Mouse (Mus musculus) heart, embryonic 16.5 days (tissue): ENCODE measurements around the gene Mvp. TPM values are rescaled to one million over a fixed set of nuclear protein-coding genes. Genes with fewer than 3 reads are reported as not detected.

Source experiments
- ATAC-seq: fragments of 200-750 bp; cut with Nextera tagmentation; replicated peaks from 2 replicates; pipeline ENCODE4 v1.8.0; 2017; ENCODE audit warnings: moderate number of reproducible peaks; ENCODE audit not compliant: insufficient read depth, low FRiP score; ENCODE audit errors: extremely low read depth
- H3K27ac ChIP-seq: fragments of 300-500 bp; sonication (generic); 2 replicates; pipeline ENCODE4 v1.5.1; 2014; ENCODE audit warnings: mild to moderate bottlenecking, low read length, control low read depth, moderate library complexity
- H3K27me3 ChIP-seq: fragments of 300-500 bp; sonication (generic); 2 replicates; pipeline ENCODE4 v1.6.1; 2014; ENCODE audit warnings: low read length, mixed read lengths; ENCODE audit not compliant: control insufficient read depth, insufficient read depth
- H3K36me3 ChIP-seq: fragments of 300-500 bp; sonication (generic); 2 replicates; pipeline ENCODE4 v1.6.1; 2014; ENCODE audit not compliant: control insufficient read depth, insufficient read depth
- H3K4me1 ChIP-seq: fragments of 300-500 bp; sonication (generic); 2 replicates; pipeline ENCODE4 v1.6.1; 2014; ENCODE audit warnings: low read length, mixed read lengths; ENCODE audit not compliant: control insufficient read depth, insufficient read depth
- H3K4me2 ChIP-seq: fragments of 300-500 bp; sonication (generic); 2 replicates; pipeline ENCODE4 v1.6.1; 2014; ENCODE audit warnings: low read depth, mild to moderate bottlenecking, control low read depth, low read length
- H3K4me3 ChIP-seq: fragments of 300-500 bp; sonication (generic); 2 replicates; pipeline ENCODE4 v1.5.1; 2014; ENCODE audit warnings: mild to moderate bottlenecking, control low read depth, low read length
- H3K9ac ChIP-seq: fragments of 300-500 bp; sonication (generic); 2 replicates; pipeline ENCODE4 v1.6.1; 2014; ENCODE audit warnings: low read length, control low read depth
- H3K9me3 ChIP-seq: fragments of 300-500 bp; sonication (generic); replicated peaks from 2 replicates; pipeline ENCODE4 v1.6.1; 2016; ENCODE audit warnings: low read length; ENCODE audit not compliant: control insufficient read depth
- WGBS: fragments of 180-500 bp; shearing (Covaris S2); extraction: QIAGEN DNeasy Blood & Tissue Kit; methylation state at CpG from one replicate; pipeline ENCODE4 v1.1.7; 2014; 5-methylcytosine and 5-hydroxymethylcytosine counted together
- polyA plus RNA-seq: library from polyadenylated mRNA; unstranded; fragments of >200 nt; fragmentation: Nextera tagmentation; extraction: Ambion mirVana; gene quantifications from 2 replicates; pipeline ENCODE4 v1.2.1, GENCODE M21; 2015

The Mvp gene
- polyA plus RNA-seq, 1 experiment from 2014 or later: 20.6 TPM

DNA sequence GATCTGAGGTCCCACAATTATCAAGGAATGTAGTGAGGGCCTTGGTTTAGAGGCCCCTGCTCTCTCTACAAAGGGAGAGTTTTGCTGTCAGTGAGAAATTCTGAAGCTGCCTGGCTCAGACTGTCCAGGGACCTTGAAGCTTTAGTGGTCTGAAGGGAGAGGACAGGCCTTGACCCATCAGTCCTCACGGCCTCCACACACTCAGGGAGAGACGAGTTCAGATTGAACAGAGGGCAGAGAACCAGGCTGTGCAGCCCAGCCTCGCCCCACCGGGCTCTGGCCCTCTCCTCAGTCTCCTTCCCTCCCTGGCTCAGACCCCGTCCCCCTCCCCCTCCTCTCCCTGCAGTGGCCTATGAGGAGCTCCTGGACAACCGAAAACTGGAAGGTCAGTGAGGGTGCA, 47.1 kb downstream of the Mvp start:
- Histone ChIP-seq H3K4me2 (no peak overlapping the region), H3K4me1 (no peaks in the 10 kb centered on the region), H3K36me3 (no peaks in the 10 kb centered on the region), H3K27me3 (peaks cover 12% of the 10 kb centered on the region), H3K4me3 (no peak overlapping the region), H3K9ac (no peak overlapping the region), H3K27ac (no peak overlapping the region), H3K9me3 (no peaks in the 10 kb centered on the region)
- 64% methylated on average over 6 of the region's 6 CpGs for WGBS
- no peak for ATAC-seq

DNA sequence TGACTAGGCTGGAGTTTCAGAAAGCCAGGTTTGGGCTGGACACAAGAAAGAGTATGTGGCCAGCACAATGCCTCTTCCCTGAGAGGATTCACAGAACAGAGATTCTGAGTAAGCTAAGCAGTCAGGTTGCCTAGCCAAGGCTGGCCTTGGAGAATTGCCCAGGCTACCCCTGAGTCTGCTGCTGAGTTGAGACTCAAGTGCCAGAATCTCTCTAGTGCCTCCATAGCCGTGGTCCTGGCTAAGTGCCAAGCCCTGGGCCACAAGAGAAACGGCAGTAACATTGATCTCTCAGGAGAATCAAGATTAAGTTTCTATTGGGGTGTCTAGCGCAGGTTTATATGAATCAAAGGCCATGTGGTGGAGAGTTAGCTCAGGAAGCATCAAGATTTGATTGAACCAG, 48.9 kb downstream of the Mvp start:
- Histone ChIP-seq H3K4me1 (no peaks in the 10 kb centered on the region), H3K27me3 (peaks cover 12% of the 10 kb centered on the region), H3K36me3 (no peaks in the 10 kb centered on the region), H3K9me3 (no peaks in the 10 kb centered on the region), H3K4me3 (no peak overlapping the region), H3K9ac (no peak overlapping the region), H3K27ac (no peak overlapping the region), H3K4me2 (no peak overlapping the region)
- ATAC-seq: no peak
- WGBS: 40% methylated on average over 3 of the region's 3 CpGs

DNA sequence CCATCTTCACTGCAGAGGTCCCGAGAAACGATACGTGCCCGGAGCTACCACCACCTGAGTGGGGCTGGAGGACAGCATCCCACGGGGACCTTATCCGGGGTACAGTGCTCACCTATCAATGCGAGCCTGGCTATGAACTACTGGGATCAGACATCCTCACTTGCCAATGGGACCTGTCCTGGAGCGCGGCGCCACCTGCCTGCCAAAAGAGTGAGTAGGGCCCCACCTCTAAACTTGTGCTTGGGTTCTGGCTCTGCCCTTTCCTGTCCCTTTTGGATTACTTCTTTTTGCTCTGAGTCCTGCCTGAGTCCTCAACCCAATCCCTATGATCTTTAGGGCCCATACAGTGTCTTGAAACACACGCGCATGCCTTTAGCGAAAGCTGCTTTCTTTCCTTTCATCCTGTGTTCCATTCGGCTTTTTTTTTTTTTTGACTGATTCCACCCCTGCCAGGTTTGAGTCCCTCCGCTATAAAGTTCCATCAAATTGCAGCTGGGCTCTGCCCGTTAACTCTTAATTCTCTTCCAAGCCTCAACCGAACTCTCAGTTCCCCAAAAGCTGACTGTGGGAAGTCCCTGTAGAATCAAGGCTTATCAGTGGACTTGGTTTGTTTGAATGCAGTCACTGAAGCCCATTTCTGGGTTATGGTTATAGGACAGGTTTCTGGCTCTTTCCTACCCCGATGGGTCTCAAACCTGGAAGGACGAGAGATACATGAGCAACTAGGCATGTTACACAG, 50.7 kb downstream of the Mvp start:
- H3K4me2 ChIP-seq: no peak overlapping the region
- H3K27me3 ChIP-seq: peaks cover 12% of the 10 kb centered on the region
- 32% methylated on average over 19 of the region's 19 CpGs for WGBS
- ATAC-seq: no peak
- H3K27ac ChIP-seq: no peak overlapping the region
- no peak overlapping the region for H3K9ac ChIP-seq
- H3K36me3 ChIP-seq: no peaks in the 10 kb centered on the region
- no peaks in the 10 kb centered on the region for H3K4me1 ChIP-seq
- H3K9me3 ChIP-seq: no peaks in the 10 kb centered on the region
- H3K4me3 ChIP-seq: no peak overlapping the region

DNA sequence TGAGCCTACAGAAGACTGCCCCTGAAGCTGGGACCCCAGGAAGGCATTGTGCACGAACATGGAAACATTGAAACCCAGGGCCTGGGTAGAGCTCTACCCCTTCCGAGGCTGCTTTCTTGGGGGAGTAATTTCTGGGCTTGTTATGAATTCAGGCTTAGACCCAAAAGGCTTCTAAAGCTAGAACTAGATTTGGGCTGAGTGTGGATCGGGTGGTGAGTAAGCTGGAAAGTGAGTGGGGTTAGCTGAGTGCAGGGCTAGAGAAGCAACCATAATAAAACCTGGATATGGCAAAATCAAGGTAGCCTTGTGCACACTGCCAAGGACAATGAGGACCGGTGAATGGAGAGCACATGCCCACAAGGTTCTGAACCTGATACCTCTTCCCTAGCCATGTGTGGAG, 52.5 kb downstream of the Mvp start:
- no peaks in the 10 kb centered on the region for H3K9me3 ChIP-seq
- H3K4me3 ChIP-seq: no peak overlapping the region
- no peak for ATAC-seq
- no peak overlapping the region for H3K9ac ChIP-seq
- H3K4me2 ChIP-seq: no peak overlapping the region
- WGBS: 89% methylated on average over 4 of the region's 4 CpGs
- no peaks in the 10 kb centered on the region for H3K4me1 ChIP-seq
- H3K36me3 ChIP-seq: no peaks in the 10 kb centered on the region
- no peak overlapping the region for H3K27ac ChIP-seq
- H3K27me3 ChIP-seq: peaks cover 12% of the 10 kb centered on the region

DNA sequence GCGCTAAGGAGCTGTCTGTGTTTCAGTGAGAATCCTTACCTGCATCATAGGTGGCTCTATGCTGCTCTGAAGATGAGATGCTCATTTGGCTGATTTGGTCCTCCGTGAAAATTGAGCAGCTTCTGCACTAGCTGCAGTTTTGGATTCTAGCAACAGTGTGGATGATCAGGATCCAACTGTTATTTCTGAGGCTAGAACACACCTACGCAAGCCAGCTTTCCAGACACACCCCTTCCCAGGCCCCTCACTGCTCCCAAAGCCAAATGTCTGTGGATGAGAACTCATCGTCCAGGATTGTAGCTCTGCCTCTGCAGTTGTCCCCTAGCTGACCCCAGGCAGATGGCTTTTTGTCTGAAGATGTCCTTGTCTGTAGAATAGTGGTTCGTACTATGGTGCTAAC, 53.3 kb downstream of the Mvp start:
- WGBS: 78% methylated on average over 5 of the region's 5 CpGs
- no peaks in the 10 kb centered on the region for H3K36me3 ChIP-seq
- H3K9me3 ChIP-seq: no peaks in the 10 kb centered on the region
- H3K27me3 ChIP-seq: peaks cover 12% of the 10 kb centered on the region
- no peak overlapping the region for H3K4me2 ChIP-seq
- no peak overlapping the region for H3K27ac ChIP-seq
- no peak overlapping the region for H3K4me3 ChIP-seq
- no peaks in the 10 kb centered on the region for H3K4me1 ChIP-seq
- no peak overlapping the region for H3K9ac ChIP-seq
- ATAC-seq: no peak

DNA sequence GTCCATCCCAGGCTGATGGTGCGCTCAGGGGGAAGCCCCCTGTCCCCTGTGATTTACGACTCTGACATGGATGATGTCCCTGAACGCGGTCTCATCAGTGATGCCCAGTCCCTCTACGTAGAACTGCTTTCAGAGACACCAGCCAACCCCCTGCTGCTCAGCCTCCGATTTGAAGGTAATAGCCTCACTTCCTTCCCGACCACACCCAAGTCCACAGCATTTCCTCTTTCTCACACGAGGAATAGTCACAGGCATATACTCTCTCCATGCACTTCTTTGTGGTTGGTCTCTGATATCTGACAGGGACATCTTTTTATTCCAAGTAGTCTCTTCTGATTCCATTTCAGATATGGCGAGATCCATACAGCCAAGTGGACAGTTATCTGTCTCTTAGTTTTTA, 54.6 kb downstream of the Mvp start:
- no peaks in the 10 kb centered on the region for H3K4me1 ChIP-seq
- no peak overlapping the region for H3K27ac ChIP-seq
- 49% methylated on average over 9 of the region's 9 CpGs for WGBS
- no peaks in the 10 kb centered on the region for H3K9me3 ChIP-seq
- H3K4me3 ChIP-seq: no peak overlapping the region
- ATAC-seq: no peak
- H3K4me2 ChIP-seq: no peak overlapping the region
- H3K9ac ChIP-seq: no peak overlapping the region
- no peaks in the 10 kb centered on the region for H3K36me3 ChIP-seq
- peaks cover 12% of the 10 kb centered on the region for H3K27me3 ChIP-seq

DNA sequence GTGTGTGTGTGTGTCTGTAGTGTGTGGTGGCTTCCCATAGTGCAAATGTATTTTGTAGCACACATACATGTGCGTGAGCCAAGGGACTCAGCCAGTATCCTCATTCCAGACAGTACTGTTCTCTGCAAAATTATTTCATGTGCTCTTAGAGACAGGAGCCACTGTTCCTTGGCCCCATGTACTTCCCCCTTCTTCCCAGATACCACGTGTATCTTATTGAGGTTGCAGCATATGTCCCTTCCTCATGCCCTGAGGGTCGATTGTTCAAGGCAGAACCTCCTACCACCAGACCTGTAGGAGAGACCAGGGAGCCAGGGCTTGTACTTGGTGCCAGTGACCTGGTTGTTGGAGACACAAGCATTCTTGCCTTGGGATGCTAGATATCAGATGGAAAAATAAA, 59.3 kb downstream of the Mvp start:
- no peak for ATAC-seq
- Histone ChIP-seq H3K27me3 (peaks cover 27% of the 10 kb centered on the region), H3K9ac (no peak overlapping the region), H3K36me3 (no peaks in the 10 kb centered on the region), H3K4me1 (no peaks in the 10 kb centered on the region), H3K4me3 (no peak overlapping the region), H3K4me2 (no peak overlapping the region), H3K9me3 (no peaks in the 10 kb centered on the region), H3K27ac (no peak overlapping the region)
- WGBS: 56% methylated on average over 3 of the region's 3 CpGs

DNA sequence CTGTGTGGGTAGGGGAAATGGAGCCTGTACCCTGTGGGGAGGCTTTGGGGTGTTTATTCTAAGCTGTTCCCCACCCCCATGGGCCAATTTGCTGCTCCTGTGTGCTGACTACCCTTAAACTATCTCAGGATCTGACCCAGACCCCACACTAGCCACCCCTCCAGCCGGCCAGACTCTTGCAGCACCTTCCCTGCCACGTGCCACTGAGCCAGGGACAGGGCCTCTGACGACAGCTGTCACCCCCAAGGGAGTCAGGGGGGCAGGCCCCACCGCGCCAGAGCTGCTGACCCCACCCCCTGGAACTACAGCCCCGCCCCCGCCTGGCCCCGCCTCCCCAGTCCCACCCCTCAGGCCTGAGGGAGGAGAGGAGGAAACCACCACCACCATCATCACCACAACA, 61.8 kb downstream of the Mvp start:
- Histone ChIP-seq H3K9me3 (no peaks in the 10 kb centered on the region), H3K4me1 (peaks cover 4% of the 10 kb centered on the region; the same call in 1 of the 2 replicates), H3K27me3 (peaks cover 29% of the 10 kb centered on the region), H3K27ac (no peak overlapping the region), H3K9ac (no peak overlapping the region), H3K36me3 (no peaks in the 10 kb centered on the region), H3K4me2 (no peak overlapping the region), H3K4me3 (no peak overlapping the region)
- WGBS: 0% methylated on average over 8 of the region's 8 CpGs
- ATAC-seq: no peak

DNA sequence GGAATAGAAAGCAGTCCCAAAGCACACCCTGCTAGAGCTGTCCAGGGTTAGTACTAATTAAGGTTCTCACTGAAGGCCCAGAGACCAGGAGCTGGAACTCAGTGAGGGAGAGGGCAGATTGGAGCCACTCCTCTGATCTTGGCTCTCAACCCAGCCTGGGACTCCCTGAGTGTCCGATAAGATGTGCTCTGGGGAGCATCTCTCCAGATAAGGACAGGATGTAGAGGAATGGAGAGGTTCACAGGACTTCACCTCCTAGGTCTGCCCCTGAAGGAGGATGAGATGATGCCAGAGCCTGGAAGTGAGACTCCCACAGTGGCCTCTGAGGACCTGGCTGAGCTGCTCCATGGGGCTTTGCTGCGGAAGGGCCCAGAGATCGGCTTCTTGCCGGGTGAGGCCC, 62.7 kb downstream of the Mvp start:
- H3K9ac ChIP-seq: no peak overlapping the region
- no peaks in the 10 kb centered on the region for H3K9me3 ChIP-seq
- H3K36me3 ChIP-seq: no peaks in the 10 kb centered on the region
- H3K4me3 ChIP-seq: no peak overlapping the region
- 9% methylated on average over 4 of the region's 4 CpGs for WGBS
- H3K27me3 ChIP-seq: peaks cover 29% of the 10 kb centered on the region
- H3K4me1 ChIP-seq: peaks cover 4% of the 10 kb centered on the region; the same call in 1 of the 2 replicates
- H3K27ac ChIP-seq: no peak overlapping the region
- no peak for ATAC-seq
- no peak overlapping the region for H3K4me2 ChIP-seq
